Mouse (Mus musculus) left cerebral cortex, adult 2 months (tissue): Measurements from ENCODE around the gene Vip. TPM values are rescaled to one million over a fixed set of nuclear protein-coding genes. Genes with fewer than 3 reads are reported as not detected.
A peak's percentile ranks its signal among the peaks of the same experiment; 100 is the strongest.

Source experiments
- DNase-seq, 2 experiments: peaks; one replicate each; pipeline ENCODE4 v3.0.0; 2021 to 2022; ENCODE audit warnings: low spot score in 2 of 2, mixed read lengths in 1 of 2; ENCODE audit errors: extremely low spot score in 1 of 2
- H3K27ac ChIP-seq: fragments of 200-600 bp; 2 replicates; pipeline ENCODE4 v1.8.1; 2022
- H3K4me3 ChIP-seq: fragments of 200-600 bp; 2 replicates; pipeline ENCODE4 v1.8.1; 2022
- CTCF ChIP-seq: fragments of 200-600 bp; IDR thresholded peaks from 2 replicates; pipeline ENCODE4 v1.8.1; 2022; ENCODE audit warnings: antibody characterized with exemption, mild to moderate bottlenecking, moderate library complexity
- intact Hi-C: fragments of 180-260 bp; cut with DNase I; formaldehyde crosslinking; loops from one replicate; pipeline ENCODE4 v1.15.1; 2025
- long read RNA-seq, 2 experiments: library from polyadenylated mRNA; stranded (forward); transcript quantifications; one replicate each; pipeline ENCODE4 v2.0.0; 2021; ENCODE audit warnings: borderline mapping rate in 2 of 2
- total RNA-seq, 2 experiments: library from RNA; stranded (reverse); gene quantifications; 2 replicates each; pipeline ENCODE4 v1.2.3; 2021

Vip gene
- total RNA-seq: 10 to 100 TPM; 57.6 to 69.4 TPM
- long read RNA-seq, experiment 1, transcript Vip-201 (7 exons, 1,530 nt): major isoform, 42 of 78 reads
- long read RNA-seq, experiment 1, partial matches to known transcripts: 0 of 78 reads
- long read RNA-seq, experiment 1, other reads (novel, unspliced or antisense): 36 of 78 reads
- long read RNA-seq, experiment 2, transcript Vip-201 (7 exons, 1,530 nt): major isoform, 11 of 28 reads
- long read RNA-seq, experiment 2, partial matches to known transcripts: 1 of 28 reads
- long read RNA-seq, experiment 2, other reads (novel, unspliced or antisense): 16 of 28 reads

- H3K27ac ChIP-seq: no peak within 1 kb of the TSS
- no peak within 1 kb of the TSS for H3K4me3 ChIP-seq
- intact Hi-C loops: no loop called here
- TF ChIP-seq CTCF: no peak
- DNase-seq: no peak
Measured at GRCm38 (mm10) chr10:5639112-5639511, at the start of gene Vip. TSS of gene Vip (plus strand) at chr10:5639218.

GRCm38 (mm10) chr10:5591061-5591460, 48.0 kb upstream of the Vip start:
- no peak for TF ChIP-seq CTCF
- intact Hi-C loops: no loop called here
- no peak for DNase-seq
- H3K4me3 ChIP-seq: no peak overlapping the region
- H3K27ac ChIP-seq: no peak overlapping the region

GRCm38 (mm10) chr10:5591996-5592395, 47.0 kb upstream of the Vip start:
- no peak overlapping the region for H3K4me3 ChIP-seq
- intact Hi-C loops: no loop called here
- H3K27ac ChIP-seq: no peak overlapping the region
- no peak for TF ChIP-seq CTCF
- no peak for DNase-seq

- H3K27ac ChIP-seq: no peak within 1 kb of the TSS
- no peak for DNase-seq
- TF ChIP-seq CTCF: no peak
- intact Hi-C loops: no loop called here
- H3K4me3 ChIP-seq: no peak within 1 kb of the TSS
Measured at GRCm38 (mm10) chr10:5593464-5593863, 45.6 kb upstream of the Vip start, which contains the start of gene Myct1. TSS of gene Myct1 (plus strand) at chr10:5593775.

- intact Hi-C loops: no loop called here
- H3K27ac ChIP-seq: no peak overlapping the region
- no peak for TF ChIP-seq CTCF
- no peak for DNase-seq
- H3K4me3 ChIP-seq: no peak overlapping the region
Measured at GRCm38 (mm10) chr10:5594457-5594856, 44.6 kb upstream of the Vip start.

GRCm38 (mm10) chr10:5596559-5596958, 42.5 kb upstream of the Vip start:
- no peak overlapping the region for H3K4me3 ChIP-seq
- H3K27ac ChIP-seq: no peak overlapping the region
- no peak for TF ChIP-seq CTCF
- intact Hi-C loops: no loop called here
- no peak for DNase-seq

GRCm38 (mm10) chr10:5600123-5600522, 38.9 kb upstream of the Vip start:
- H3K4me3 ChIP-seq: no peak overlapping the region
- no peak overlapping the region for H3K27ac ChIP-seq
- intact Hi-C loops: loop anchor here (1.0 kb wide), 1 partner anchor 190 kb away; no protein-coding TSS in a partner anchor
- peak; percentile 78 for TF ChIP-seq CTCF
- DNase-seq: peak; percentile 69 to 70

- no peak overlapping the region for H3K4me3 ChIP-seq
- TF ChIP-seq CTCF: no peak
- H3K27ac ChIP-seq: no peak overlapping the region
- no peak for DNase-seq
- intact Hi-C loops: no loop called here
Measured at GRCm38 (mm10) chr10:5603512-5603911, 35.5 kb upstream of the Vip start.

- no peak for DNase-seq
- TF ChIP-seq CTCF: no peak
- intact Hi-C loops: no loop called here
Measured at GRCm38 (mm10) chr10:5604371-5604770, 34.6 kb upstream of the Vip start.

GRCm38 (mm10) chr10:5608874-5609273, 30.1 kb upstream of the Vip start:
- no peak for DNase-seq
- intact Hi-C loops: no loop called here
- no peak overlapping the region for H3K27ac ChIP-seq
- H3K4me3 ChIP-seq: no peak overlapping the region
- TF ChIP-seq CTCF: no peak

More at GRCm38 (mm10) chr10:5604371-5604770, 34.6 kb upstream of the Vip start:
- Histone ChIP-seq H3K4me3 (no peak overlapping the region), H3K27ac (no peak overlapping the region)

- Histone ChIP-seq H3K27ac (no peak overlapping the region), H3K4me3 (no peak overlapping the region)
- DNase-seq: no peak
- intact Hi-C loops: no loop called here
- no peak for TF ChIP-seq CTCF
Measured at GRCm38 (mm10) chr10:5615186-5616040, 23.6 kb upstream of the Vip start.

GRCm38 (mm10) chr10:5626268-5626667, 12.8 kb upstream of the Vip start:
- intact Hi-C loops: no loop called here
- no peak for DNase-seq
- no peak for TF ChIP-seq CTCF
- Histone ChIP-seq H3K4me3 (no peak overlapping the region), H3K27ac (no peak overlapping the region)
